Mouse (Mus musculus): ENCODE results near the gene Ifngr2.
"Not testable (repeated sequence)": the region's sequence is repeated elsewhere in the genome, so short reads cannot be mapped to it uniquely, and the experiment has no call there.

Gene Ifngr2

GRCm38 (mm10) chr16:91546836-91547741 is at the start of gene Ifngr2:
TSS of gene Ifngr2 (plus strand) at chr16:91547072.
- peak; percentile 82 for DNase-seq (ENCODE audit: low spot score)

- no peak for DNase-seq (ENCODE audit: low spot score)
Observed at GRCm38 (mm10) chr16:91498041-91498440, 48.8 kb upstream of the Ifngr2 start.

GRCm38 (mm10) chr16:91504701-91505100 is 42.2 kb upstream of the Ifngr2 start:
- DNase-seq (ENCODE audit: low spot score), result no peak

GRCm38 (mm10) chr16:91505116-91505601 is 41.7 kb upstream of the Ifngr2 start:
- no peak for DNase-seq (ENCODE audit: low spot score)

- no peak for DNase-seq (ENCODE audit: low spot score)
Observed at GRCm38 (mm10) chr16:91506396-91506795, 40.5 kb upstream of the Ifngr2 start.

- DNase-seq (ENCODE audit: low spot score), result peak; percentile 90
Observed at GRCm38 (mm10) chr16:91512161-91512787, 34.6 kb upstream of the Ifngr2 start.

GRCm38 (mm10) chr16:91513099-91513498 is 33.8 kb upstream of the Ifngr2 start:
- DNase-seq (ENCODE audit: low spot score), result no peak

- no peak for DNase-seq (ENCODE audit: low spot score)
Observed at GRCm38 (mm10) chr16:91517020-91517419, 29.9 kb upstream of the Ifngr2 start.

- DNase-seq (ENCODE audit: low spot score), result no peak
Observed at GRCm38 (mm10) chr16:91522040-91522439, 24.8 kb upstream of the Ifngr2 start.

- DNase-seq (ENCODE audit: low spot score), result no peak
Observed at GRCm38 (mm10) chr16:91522479-91523309, 24.2 kb upstream of the Ifngr2 start.

GRCm38 (mm10) chr16:91524206-91524605 is 22.7 kb upstream of the Ifngr2 start:
- no peak for DNase-seq (ENCODE audit: low spot score)

- no peak for DNase-seq (ENCODE audit: low spot score)
Observed at GRCm38 (mm10) chr16:91526274-91526673, 20.6 kb upstream of the Ifngr2 start.

- DNase-seq (ENCODE audit: low spot score), result no peak
Observed at GRCm38 (mm10) chr16:91527051-91527450, 19.8 kb upstream of the Ifngr2 start.

- no peak for DNase-seq (ENCODE audit: low spot score)
Observed at GRCm38 (mm10) chr16:91527500-91527899, 19.4 kb upstream of the Ifngr2 start.

- DNase-seq (ENCODE audit: low spot score), result no peak
Observed at GRCm38 (mm10) chr16:91528578-91528977, 18.3 kb upstream of the Ifngr2 start.

GRCm38 (mm10) chr16:91530830-91531229 is 16.0 kb upstream of the Ifngr2 start:
- not testable (repeated sequence) for DNase-seq (ENCODE audit: low spot score)

- DNase-seq (ENCODE audit: low spot score), result no peak
Observed at GRCm38 (mm10) chr16:91531856-91532255, 15.0 kb upstream of the Ifngr2 start.

- DNase-seq (ENCODE audit: low spot score), result no peak
Observed at GRCm38 (mm10) chr16:91532429-91532828, 14.4 kb upstream of the Ifngr2 start.

GRCm38 (mm10) chr16:91533097-91534001 is 13.5 kb upstream of the Ifngr2 start:
- DNase-seq (ENCODE audit: low spot score), result no peak

GRCm38 (mm10) chr16:91534477-91534876 is 12.4 kb upstream of the Ifngr2 start:
- peak; percentile 94 for DNase-seq (ENCODE audit: low spot score)

GRCm38 (mm10) chr16:91534888-91535287 is 12.0 kb upstream of the Ifngr2 start:
- DNase-seq (ENCODE audit: low spot score), result no peak
